Mouse (Mus musculus) liver, postnatal 0 days (tissue): ENCODE measurements around the gene Adamts16.

ENCODE experiments used
- CTCF ChIP-seq: sonication (generic); IDR thresholded peaks from 2 replicates; pipeline ENCODE4 v1.5.1; 2016; ENCODE audit warnings: antibody characterized with exemption, low read depth
- EP300 ChIP-seq: IDR thresholded peaks from 2 replicates; pipeline ENCODE4 v1.6.1; 2016; ENCODE audit warnings: antibody characterized with exemption, low read depth, mild to moderate bottlenecking

- TF ChIP-seq CTCF (no peak), EP300 (no peak)
These were observed 81.4 kb downstream of the Adamts16 start for GRCm38 (mm10) chr13:70760186-70760585.
